Mouse (Mus musculus): ENCODE measurements at regions not wholly inside any gene's neighbourhood (a gene's known extent, or its start where the extent isn't known, plus 50 kb on each side); places are given as distances from the start of the nearest gene placed in this dataset.
A peak's percentile ranks its signal among the peaks of the same experiment; 100 is the strongest.

DNA sequence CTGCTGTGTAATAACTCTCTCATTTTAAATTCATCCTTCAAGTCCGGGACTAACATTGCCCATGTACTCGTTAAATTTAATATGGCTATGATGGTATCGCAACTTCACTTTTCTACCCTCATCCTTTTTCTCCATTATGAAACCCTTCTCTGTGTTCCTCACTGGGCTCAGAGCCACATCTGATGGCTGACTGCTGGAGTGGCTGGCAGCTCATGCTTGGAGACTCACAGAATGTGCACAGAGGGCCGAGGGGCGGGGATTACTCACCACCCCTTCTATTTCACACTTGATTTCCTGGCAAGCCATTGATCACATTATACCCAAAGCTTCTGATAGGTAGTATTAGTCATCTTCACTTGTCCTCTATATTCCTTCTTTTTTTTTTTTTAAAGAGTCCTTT, 81.1 kb upstream of the Vwde start:
- DNase-seq: no peak

DNA sequence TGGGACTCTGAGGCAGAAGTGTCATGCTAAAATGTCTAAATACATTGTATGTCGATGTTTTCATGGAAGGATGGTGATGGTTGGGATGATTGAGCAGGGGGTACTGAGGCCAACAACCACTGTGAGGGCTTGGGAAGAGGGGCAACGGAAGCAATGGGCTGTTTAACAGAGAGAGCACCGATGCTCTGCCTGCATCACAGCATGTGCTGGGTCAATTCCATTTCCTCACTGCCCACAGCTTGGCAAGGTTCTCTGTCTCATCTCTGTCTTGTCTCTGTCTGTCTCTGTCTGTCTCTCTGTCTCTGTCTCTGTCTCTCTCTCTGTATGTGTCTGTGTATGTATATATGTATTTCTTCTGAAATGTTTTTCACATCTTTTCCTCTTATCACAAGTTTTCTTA, 73.4 kb upstream of the Vwde start:
- DNase-seq: no peak

DNA sequence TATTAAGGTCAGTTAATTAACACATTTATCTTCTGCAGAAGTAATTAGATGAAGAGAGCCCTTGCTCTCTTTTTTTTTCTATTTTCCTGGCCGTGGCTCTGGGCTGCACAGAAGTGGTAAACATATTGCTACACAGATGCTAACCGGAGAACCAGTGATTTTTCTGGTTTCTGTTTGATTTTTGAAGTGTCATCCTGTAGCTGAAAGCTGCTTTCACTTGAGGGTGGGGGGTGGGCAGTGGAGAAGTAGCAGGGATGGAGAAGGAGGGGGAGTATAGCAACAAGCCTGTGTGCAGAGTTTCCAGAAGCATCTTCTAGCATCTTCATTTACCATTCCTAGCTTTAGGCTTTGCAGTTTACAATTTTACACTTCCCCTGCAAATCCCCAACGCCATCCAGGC, 72.3 kb upstream of the Vwde start:
- DNase-seq: no peak

DNA sequence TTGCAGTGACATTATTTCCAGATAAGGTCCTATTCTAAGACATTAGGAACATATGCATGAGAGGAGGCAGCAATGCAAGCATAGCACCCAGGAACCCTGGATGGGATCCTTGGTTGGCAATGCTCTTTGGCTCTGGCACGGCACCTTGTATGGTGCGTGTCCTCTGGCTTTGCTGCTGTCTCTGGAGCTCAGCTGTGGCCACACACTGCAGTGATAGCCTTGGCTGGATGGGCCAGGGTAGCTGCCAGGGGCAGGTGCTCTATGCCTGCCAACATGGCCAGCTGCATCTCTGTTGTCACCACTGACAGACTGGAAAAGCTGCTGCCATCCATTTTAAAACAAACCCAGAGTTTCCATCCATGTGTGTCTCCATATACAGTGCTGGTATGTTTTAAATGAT, 71.3 kb upstream of the Vwde start:
- no peak for DNase-seq

DNA sequence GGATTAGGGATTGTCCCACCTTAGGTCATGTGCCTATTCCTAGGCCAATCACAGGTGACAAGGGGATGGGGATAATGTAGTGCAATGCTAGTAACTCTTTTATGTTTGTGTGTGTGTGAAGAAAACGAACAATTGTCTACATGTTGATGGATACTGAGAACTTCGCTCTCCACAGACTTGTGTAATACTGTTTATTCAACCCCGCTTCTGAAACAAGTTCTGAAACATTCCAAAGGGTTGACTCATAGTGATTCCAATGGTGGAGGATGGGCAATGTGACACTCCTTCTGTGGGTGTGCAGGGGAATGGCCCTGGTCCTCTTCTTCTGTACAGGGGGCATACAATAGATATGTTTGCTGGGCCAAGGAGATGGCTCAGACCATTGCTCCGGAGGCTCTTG, 69.6 kb upstream of the Vwde start:
- DNase-seq: no peak

DNA sequence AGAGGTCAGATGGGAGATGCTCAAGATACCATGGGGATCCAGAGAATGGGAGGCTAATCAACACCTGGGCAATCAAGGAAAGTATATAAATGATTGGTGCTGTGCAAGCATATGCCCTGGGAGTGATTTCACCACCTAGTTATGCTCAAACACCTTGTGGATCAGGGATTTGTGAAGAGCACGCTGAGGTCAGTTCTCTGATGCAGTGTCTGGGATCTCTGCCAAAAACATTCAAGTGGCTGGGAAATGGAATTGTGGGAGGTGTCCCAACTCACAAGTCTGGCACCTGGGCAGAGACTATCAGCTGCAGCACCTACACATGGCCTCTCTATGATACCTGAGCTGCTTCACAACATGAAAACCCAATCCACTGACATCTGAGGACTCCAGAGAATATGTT, 63.7 kb upstream of the Vwde start:
- peak; percentile 4 for DNase-seq

DNA sequence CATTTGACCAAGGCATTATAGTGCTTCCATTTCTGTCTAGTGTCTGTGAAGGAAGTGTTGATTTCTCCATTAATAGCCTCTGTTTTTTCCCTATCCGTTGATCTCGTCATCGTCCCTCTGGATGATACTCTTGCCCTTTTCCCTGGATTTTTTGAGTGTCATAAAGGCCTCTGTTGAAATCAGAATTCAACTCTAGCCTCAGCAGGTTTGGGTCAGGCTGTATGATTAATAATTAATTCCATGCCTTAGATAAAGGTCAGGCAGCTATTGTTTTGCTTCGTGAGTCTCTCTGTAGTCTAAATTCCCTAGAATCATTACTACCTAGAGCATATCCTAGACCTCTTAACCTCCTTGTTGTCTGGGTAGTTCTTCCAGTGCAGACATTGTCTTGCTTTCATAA, 63.0 kb upstream of the Vwde start:
- DNase-seq: no peak

DNA sequence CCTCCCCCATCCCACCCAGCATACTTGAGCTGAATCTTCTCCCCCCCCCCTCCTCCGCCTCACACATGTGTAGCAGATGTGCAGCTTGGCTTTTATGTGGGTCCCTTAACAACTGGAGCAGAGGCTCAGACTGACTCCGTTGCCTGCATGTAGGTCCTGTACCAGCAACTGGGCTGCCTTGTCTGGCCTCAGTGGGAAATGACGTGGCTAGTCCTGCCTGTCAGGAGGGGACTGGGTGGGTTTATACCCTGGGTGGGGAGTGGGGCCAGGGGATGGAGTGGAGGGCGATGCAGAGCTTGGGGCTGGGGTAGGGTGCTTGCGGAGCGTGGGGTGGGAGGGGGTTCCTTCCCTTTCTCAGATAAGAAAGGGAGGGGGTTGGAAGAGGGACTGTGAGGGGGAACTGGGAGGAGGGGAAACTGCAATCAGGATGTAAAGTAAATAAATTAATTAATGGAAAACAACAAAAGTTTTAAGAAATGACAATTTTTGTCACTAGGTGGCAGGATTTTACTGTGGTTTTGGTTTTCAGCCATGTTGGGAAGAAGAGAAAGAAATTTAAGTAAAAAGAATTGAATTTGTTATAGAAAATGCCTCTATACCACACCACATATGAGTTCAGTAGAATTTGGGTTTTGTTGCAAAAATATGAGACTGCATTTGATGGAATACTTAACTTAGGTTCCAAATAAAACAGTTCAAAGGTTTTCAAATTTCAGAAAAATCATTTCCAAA, 61.9 kb upstream of the Vwde start:
- no peak for DNase-seq

DNA sequence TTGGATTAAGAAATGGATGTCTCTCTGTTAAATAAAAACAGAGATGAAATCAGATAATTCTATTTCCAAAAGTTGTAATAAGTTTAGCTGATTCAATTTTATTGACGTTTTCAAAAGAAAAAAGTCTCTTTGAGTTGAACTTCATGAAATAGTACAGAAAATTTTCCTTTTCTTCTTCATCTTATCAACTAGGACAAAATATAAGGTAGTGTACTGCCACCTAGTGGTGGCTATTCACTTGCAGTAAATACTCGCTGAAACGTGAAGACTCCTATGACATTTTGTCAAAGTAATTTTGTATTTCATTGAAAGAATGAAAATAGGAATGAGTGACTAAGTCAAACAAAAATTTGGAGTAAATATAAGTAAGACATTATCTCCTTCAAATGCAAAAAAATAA, 56.1 kb upstream of the Vwde start:
- DNase-seq: peak; percentile 47

All from adrenal gland, postnatal 10 days (tissue).